Mouse (Mus musculus) brain, embryonic 14.5 days (tissue): ENCODE data around the gene Cgnl1.

Source experiments
- CTCF ChIP-seq: fragments of 200-500 bp; IDR thresholded peaks from 2 replicates; pipeline ENCODE4 v1.5.1; 2012; ENCODE audit warnings: inconsistent platforms, mild to moderate bottlenecking, moderate library complexity, borderline replicate concordance; ENCODE audit not compliant: insufficient read depth, insufficient read length; ENCODE audit errors: extremely low read depth
- POLR2A ChIP-seq: fragments of 200-500 bp; IDR thresholded peaks from 2 replicates; pipeline ENCODE4 v1.6.1; 2012; ENCODE audit warnings: mild to moderate bottlenecking, inconsistent platforms, borderline replicate concordance; ENCODE audit not compliant: poor library complexity, insufficient read depth, insufficient read length, severe bottlenecking; ENCODE audit errors: extremely low read depth

GRCm38 (mm10) chr9:71764551-71764950, 6.9 kb downstream of the Cgnl1 start:
- TF ChIP-seq POLR2A (no peak), CTCF (no peak)
